Mouse (Mus musculus): ENCODE results near the gene Sdk2. TPM values are rescaled to one million over a fixed set of nuclear protein-coding genes. Genes with fewer than 3 reads are reported as not detected.
A peak's percentile ranks its signal among the peaks of the same experiment; 100 is the strongest.

The Sdk2 gene
- polyA plus RNA-seq, 1 experiment from 2014 or later, result 4.7 TPM

GRCm38 (mm10) chr11:113797014-113797983 is 269.5 kb downstream of the Sdk2 start:
- Histone ChIP-seq H3K27ac (replicated peaks) (peak overlapping the region; percentile 23; the same call in 1 of the 2 replicates), H3K9me3 (no peaks in the 10 kb centered on the region), H3K4me2 (no peak overlapping the region), H3K27me3 (no peaks in the 10 kb centered on the region), H3K36me3 (0 out of 2 replicates have a peak, but pooled peaks cover 5% of the 10 kb centered on the region), H3K9ac (no peak overlapping the region), H3K4me3 (no peak overlapping the region), H3K4me1 (replicated peaks) (peaks cover 23% of the 10 kb centered on the region)
- no peak for ATAC-seq (ENCODE audit: low FRiP score, low read depth)
- 57% methylated on average over 19 of the region's 19 CpGs for WGBS

- H3K9ac ChIP-seq, result no peak overlapping the region
These were observed 271.0 kb downstream of the Sdk2 start for GRCm38 (mm10) chr11:113795846-113796245.

GRCm38 (mm10) chr11:113791357-113792215 is 275.3 kb downstream of the Sdk2 start:
- Histone ChIP-seq H3K27ac (replicated peaks) (peak overlapping the region; percentile 58), H3K27me3 (no peaks in the 10 kb centered on the region), H3K9ac (no peak overlapping the region), H3K4me2 (no peak overlapping the region), H3K4me1 (replicated peaks) (peaks cover 2% of the 10 kb centered on the region; the same call in 1 of the 2 replicates), H3K9me3 (no peaks in the 10 kb centered on the region), H3K36me3 (0 out of 2 replicates have a peak, but pooled peaks cover 5% of the 10 kb centered on the region), H3K4me3 (no peak overlapping the region)
- ATAC-seq (ENCODE audit: low FRiP score, low read depth), result peak; percentile 80
- WGBS, result 37% methylated on average over 16 of the region's 16 CpGs

More at GRCm38 (mm10) chr11:113795846-113796245, 271.0 kb downstream of the Sdk2 start:
- H3K9me3 ChIP-seq, result no peaks in the 10 kb centered on the region
- H3K4me2 ChIP-seq, result no peak overlapping the region
- H3K27me3 ChIP-seq, result no peaks in the 10 kb centered on the region
- no peak overlapping the region for H3K27ac ChIP-seq (replicated peaks)
- 74% methylated on average over 12 of the region's 12 CpGs for WGBS
- peaks cover 23% of the 10 kb centered on the region for H3K4me1 ChIP-seq (replicated peaks)
- ATAC-seq (ENCODE audit: low FRiP score, low read depth), result no peak
- no peak overlapping the region for H3K4me3 ChIP-seq
- H3K36me3 ChIP-seq, result 0 out of 2 replicates have a peak, but pooled peaks cover 5% of the 10 kb centered on the region

- WGBS, result 15% methylated on average over 1 of the region's 1 CpGs
- H3K4me2 ChIP-seq, result no peak overlapping the region
- H3K27me3 ChIP-seq, result no peaks in the 10 kb centered on the region
- no peak overlapping the region for H3K9ac ChIP-seq
- H3K4me1 ChIP-seq (replicated peaks), result peaks cover 26% of the 10 kb centered on the region
- H3K27ac ChIP-seq (replicated peaks), result no peak overlapping the region
- no peaks in the 10 kb centered on the region for H3K9me3 ChIP-seq
- ATAC-seq (ENCODE audit: low FRiP score, low read depth), result no peak
- 0 out of 2 replicates have a peak, but pooled peaks cover 5% of the 10 kb centered on the region for H3K36me3 ChIP-seq
- no peak overlapping the region for H3K4me3 ChIP-seq
These were observed 277.7 kb downstream of the Sdk2 start for GRCm38 (mm10) chr11:113789101-113789500.

GRCm38 (mm10) chr11:113788183-113788789 is 278.6 kb downstream of the Sdk2 start:
- Histone ChIP-seq H3K36me3 (0 out of 2 replicates have a peak, but pooled peaks cover 5% of the 10 kb centered on the region), H3K27ac (replicated peaks) (no peak overlapping the region), H3K4me1 (replicated peaks) (peaks cover 26% of the 10 kb centered on the region), H3K4me3 (no peak overlapping the region), H3K9me3 (no peaks in the 10 kb centered on the region), H3K9ac (no peak overlapping the region), H3K27me3 (no peaks in the 10 kb centered on the region), H3K4me2 (no peak overlapping the region)
- 82% methylated on average over 2 of the region's 2 CpGs for WGBS
- ATAC-seq (ENCODE audit: low FRiP score, low read depth), result no peak

GRCm38 (mm10) chr11:113787432-113788182 is 279.2 kb downstream of the Sdk2 start:
- no peak overlapping the region for H3K4me3 ChIP-seq
- no peaks in the 10 kb centered on the region for H3K27me3 ChIP-seq
- WGBS, result 72% methylated on average over 13 of the region's 13 CpGs
- H3K9me3 ChIP-seq, result no peaks in the 10 kb centered on the region
- peaks cover 26% of the 10 kb centered on the region for H3K4me1 ChIP-seq (replicated peaks)
- no peak overlapping the region for H3K4me2 ChIP-seq
- H3K27ac ChIP-seq (replicated peaks), result no peak overlapping the region
- 0 out of 2 replicates have a peak, but pooled peaks cover under 1% of the 10 kb centered on the region for H3K36me3 ChIP-seq
- H3K9ac ChIP-seq, result no peak overlapping the region
- ATAC-seq (ENCODE audit: low FRiP score, low read depth), result no peak

- Histone ChIP-seq H3K27ac (replicated peaks) (peak overlapping the region; percentile 87; the same call in 1 of the 2 replicates), H3K9ac (no peak overlapping the region)
- WGBS, result 76% methylated on average over 11 of the region's 11 CpGs
These were observed 279.8 kb downstream of the Sdk2 start for GRCm38 (mm10) chr11:113787009-113787408.

GRCm38 (mm10) chr11:113786395-113786794 is 280.5 kb downstream of the Sdk2 start:
- H3K9ac ChIP-seq, result no peak overlapping the region
- H3K27ac ChIP-seq (replicated peaks), result peak overlapping the region; percentile 87
- H3K4me3 ChIP-seq, result peak overlapping the region; percentile 29
- peaks cover 33% of the 10 kb centered on the region for H3K4me1 ChIP-seq (replicated peaks)
- no peaks in the 10 kb centered on the region for H3K36me3 ChIP-seq
- no peaks in the 10 kb centered on the region for H3K9me3 ChIP-seq
- no peaks in the 10 kb centered on the region for H3K27me3 ChIP-seq
- H3K4me2 ChIP-seq, result peak overlapping the region; percentile 53
- 38% methylated on average over 4 of the region's 4 CpGs for WGBS
- ATAC-seq (ENCODE audit: low FRiP score, low read depth), result no peak

More at GRCm38 (mm10) chr11:113787009-113787408, 279.8 kb downstream of the Sdk2 start:
- peak overlapping the region; percentile 53; the same call in 1 of the 2 replicates for H3K4me2 ChIP-seq
- H3K4me3 ChIP-seq, result no peak overlapping the region
- H3K27me3 ChIP-seq, result no peaks in the 10 kb centered on the region
- H3K4me1 ChIP-seq (replicated peaks), result peaks cover 31% of the 10 kb centered on the region
- no peak for ATAC-seq (ENCODE audit: low FRiP score, low read depth)
- H3K9me3 ChIP-seq, result no peaks in the 10 kb centered on the region
- no peaks in the 10 kb centered on the region for H3K36me3 ChIP-seq

GRCm38 (mm10) chr11:113785406-113786171 is 281.3 kb downstream of the Sdk2 start:
- peak overlapping the region; percentile 29 for H3K4me3 ChIP-seq
- H3K4me1 ChIP-seq (replicated peaks), result peaks cover 33% of the 10 kb centered on the region
- peak overlapping the region; percentile 53 for H3K4me2 ChIP-seq
- ATAC-seq (ENCODE audit: low FRiP score, low read depth), result peak; percentile 88
- 2% methylated on average over 19 of the region's 19 CpGs for WGBS
- peak overlapping the region; percentile 87 for H3K27ac ChIP-seq (replicated peaks)
- no peaks in the 10 kb centered on the region for H3K36me3 ChIP-seq
- peak overlapping the region; percentile 16; the same call in 1 of the 2 replicates for H3K9ac ChIP-seq
- H3K27me3 ChIP-seq, result no peaks in the 10 kb centered on the region
- H3K9me3 ChIP-seq, result no peaks in the 10 kb centered on the region

- H3K9ac ChIP-seq, result no peak overlapping the region
- peak; percentile 16; the same call in 1 of the 2 replicates for ATAC-seq (ENCODE audit: low FRiP score, low read depth)
- WGBS, result 22% methylated on average over 2 of the region's 2 CpGs
These were observed 282.0 kb downstream of the Sdk2 start for GRCm38 (mm10) chr11:113784656-113785396.

More at GRCm38 (mm10) chr11:113784656-113785396, 282.0 kb downstream of the Sdk2 start:
- H3K9me3 ChIP-seq, result no peaks in the 10 kb centered on the region
- no peaks in the 10 kb centered on the region for H3K27me3 ChIP-seq
- no peaks in the 10 kb centered on the region for H3K36me3 ChIP-seq
- peak overlapping the region; percentile 53 for H3K4me2 ChIP-seq
- peaks cover 33% of the 10 kb centered on the region for H3K4me1 ChIP-seq (replicated peaks)
- peak overlapping the region; percentile 87 for H3K27ac ChIP-seq (replicated peaks)
- no peak overlapping the region for H3K4me3 ChIP-seq
